Mouse (Mus musculus) kidney, postnatal 25 days (tissue): ENCODE results near the gene Hexdc.
A peak's percentile ranks its signal among the peaks of the same experiment; 100 is the strongest.

Experiments
- DNase-seq, 2 experiments: peaks; one replicate each; pipeline ENCODE4 v3.0.0; 2021; ENCODE audit warnings: mixed read lengths in 2 of 2

Gene Hexdc

GRCm38 (mm10) chr11:121228129-121229017 is 24.1 kb downstream of the Hexdc start:
- no peak for DNase-seq

GRCm38 (mm10) chr11:121229018-121229439 is 24.8 kb downstream of the Hexdc start, which contains the start of gene Cybc1:
Gene Cybc1 (minus strand): TSS chr11:121229322.
- peak; percentile 81 to 92 for DNase-seq

- DNase-seq, result peak; percentile 59 to 80
These were observed 27.0 kb downstream of the Hexdc start for GRCm38 (mm10) chr11:121231191-121231590.

GRCm38 (mm10) chr11:121231628-121232291 is 27.5 kb downstream of the Hexdc start:
- no peak for DNase-seq

GRCm38 (mm10) chr11:121232706-121233105 is 28.5 kb downstream of the Hexdc start:
- DNase-seq, result no peak

- peak; percentile 46 to 50 for DNase-seq
These were observed 31.4 kb downstream of the Hexdc start for GRCm38 (mm10) chr11:121235475-121236238.

GRCm38 (mm10) chr11:121236564-121237344 is 32.5 kb downstream of the Hexdc start, which contains the start of gene Narf:
Gene Narf (plus strand): TSS chr11:121237253.
- DNase-seq, result peak; percentile 100

- peak; percentile 58 to 78 for DNase-seq
These were observed 33.3 kb downstream of the Hexdc start for GRCm38 (mm10) chr11:121237345-121238128.

- DNase-seq, result no peak
These were observed 35.4 kb downstream of the Hexdc start for GRCm38 (mm10) chr11:121239669-121240068.

- DNase-seq, result no peak
These were observed 46.0 kb downstream of the Hexdc start for GRCm38 (mm10) chr11:121250196-121250595.

- peak; percentile 92 to 98 for DNase-seq
These were observed 55.2 kb downstream of the Hexdc start, which contains the start of gene Foxk2 for GRCm38 (mm10) chr11:121259160-121260100. Gene Foxk2 (plus strand): TSS chr11:121259990.

GRCm38 (mm10) chr11:121260211-121260906 is 56.1 kb downstream of the Hexdc start:
- peak; percentile 20 to 58 for DNase-seq

GRCm38 (mm10) chr11:121261074-121261473 is 56.8 kb downstream of the Hexdc start:
- no peak for DNase-seq
